Mouse (Mus musculus): ENCODE results near the gene Gm17334. TPM values are rescaled to one million over a fixed set of nuclear protein-coding genes. Genes with fewer than 3 reads are reported as not detected.

The Gm17334 gene
- total RNA-seq, 2 experiments from 2014 or later: 0.28 to 0.53 TPM

DNA sequence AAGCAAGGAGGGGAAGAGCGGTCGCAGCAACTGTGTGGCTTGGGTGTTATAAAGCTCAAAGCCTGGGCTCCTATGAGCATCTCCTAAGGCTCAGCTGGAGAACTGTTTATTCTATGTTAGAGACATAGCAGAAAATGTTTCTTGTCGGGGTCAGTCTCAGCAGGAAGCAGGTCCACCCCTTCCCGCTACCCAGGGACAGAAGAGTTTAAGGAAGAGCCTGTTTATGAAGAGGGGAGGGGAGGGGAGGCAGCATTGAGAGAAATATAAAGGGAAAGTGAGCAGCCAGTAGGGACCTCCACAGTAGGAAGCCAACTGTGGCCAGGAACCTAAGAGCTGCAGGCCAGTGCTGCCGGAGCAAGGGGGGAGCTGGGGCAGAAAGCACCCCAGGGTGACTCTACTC is 36.4 kb upstream of the Gm17334 start:
- TF ChIP-seq CTCF (IDR thresholded peaks at IDR 0.05): no peak
- Histone ChIP-seq H3K27ac (peak overlapping the region; percentile 31), H3K4me3 (no peak overlapping the region)
- no peak for DNase-seq
- intact Hi-C loops (cut with DNase I): no loop called here

DNA sequence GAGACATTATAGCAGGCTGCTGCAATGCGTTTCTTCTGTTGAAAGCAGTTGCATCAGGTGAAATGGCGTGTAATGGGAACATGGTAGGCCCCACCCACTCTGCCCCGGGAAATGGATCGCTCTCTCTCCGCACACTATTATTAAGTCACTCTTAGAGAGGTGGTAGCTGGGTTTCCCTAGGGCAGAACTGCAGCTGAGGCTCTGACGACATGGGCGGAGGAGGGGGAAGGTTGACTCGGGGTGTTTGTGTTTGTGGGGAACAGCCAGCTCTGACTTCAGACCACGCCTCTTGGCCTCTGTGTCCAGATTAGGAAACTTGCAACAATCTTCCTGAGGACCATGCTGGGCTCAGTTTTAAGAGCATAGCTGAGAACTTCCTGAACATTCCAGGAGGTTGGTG is 32.8 kb upstream of the Gm17334 start:
- peak; percentile 85 for DNase-seq
- peak overlapping the region; percentile 16; the same call in 1 of the 2 replicates for H3K4me3 ChIP-seq
- H3K27ac ChIP-seq: peak overlapping the region; percentile 75
- TF ChIP-seq CTCF (IDR thresholded peaks at IDR 0.05): no peak
- intact Hi-C loops (cut with DNase I): no loop called here

DNA sequence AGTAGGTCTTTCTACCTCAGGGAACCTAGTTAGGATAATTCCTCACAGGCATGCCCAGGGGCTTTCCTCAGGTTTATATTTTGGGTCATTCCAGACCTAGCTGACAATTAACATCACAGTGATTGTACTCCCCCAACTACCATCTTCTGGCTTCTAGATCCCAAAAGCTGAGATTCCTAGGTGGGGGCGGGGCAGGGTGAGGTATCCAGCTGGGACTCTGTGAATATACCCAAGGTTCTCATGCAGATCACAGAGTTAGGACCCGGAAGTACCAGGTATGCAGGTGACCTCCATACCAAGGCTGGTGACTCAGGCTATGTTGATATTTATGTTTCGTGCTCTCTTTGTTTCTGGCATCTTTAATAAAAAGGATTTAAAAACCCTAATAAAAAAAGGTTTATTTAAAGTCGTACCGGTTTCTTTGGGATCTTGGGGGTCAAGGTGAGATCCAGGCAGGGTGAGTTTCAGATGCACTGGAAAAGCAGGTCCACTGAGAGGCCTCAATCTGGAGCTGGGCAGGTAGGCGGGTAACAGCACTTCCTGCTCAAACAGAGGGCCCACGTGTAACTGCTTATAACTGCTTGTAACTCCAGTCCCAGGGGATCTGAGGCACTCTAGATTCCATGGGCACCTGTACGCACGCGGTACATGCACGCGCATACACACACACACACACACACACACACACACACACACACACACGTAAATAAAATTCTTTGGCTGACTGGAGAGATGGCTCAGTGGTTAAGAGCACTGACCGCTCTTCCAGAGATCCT is 31.8 kb upstream of the Gm17334 start:
- TF ChIP-seq CTCF (IDR thresholded peaks at IDR 0.05): no peak
- no peak for DNase-seq
- Histone ChIP-seq H3K27ac (no peak overlapping the region), H3K4me3 (no peak overlapping the region)
- intact Hi-C loops (cut with DNase I): no loop called here

DNA sequence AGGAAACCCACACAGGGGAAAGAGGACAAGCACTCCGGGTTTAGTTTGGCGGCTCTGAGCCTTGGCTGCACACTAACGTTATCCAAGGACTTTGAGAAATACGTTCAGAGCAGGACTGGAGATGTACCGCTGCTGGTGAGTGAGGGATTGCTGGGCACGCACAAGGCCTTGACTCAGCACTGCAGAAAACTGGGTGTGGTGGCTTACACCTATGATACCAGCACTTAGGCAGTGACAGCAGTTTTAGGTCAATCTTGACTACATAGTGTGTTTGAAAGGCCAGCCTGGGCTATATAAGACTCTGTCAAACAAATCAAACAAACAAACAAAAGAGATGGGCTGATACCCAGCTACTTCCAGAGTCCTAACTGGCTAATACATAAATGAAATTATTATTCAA is 30.5 kb upstream of the Gm17334 start:
- intact Hi-C loops (cut with DNase I): no loop called here
- TF ChIP-seq CTCF (IDR thresholded peaks at IDR 0.05): no peak
- no peak overlapping the region for H3K27ac ChIP-seq
- DNase-seq: no peak
- H3K4me3 ChIP-seq: no peak overlapping the region

DNA sequence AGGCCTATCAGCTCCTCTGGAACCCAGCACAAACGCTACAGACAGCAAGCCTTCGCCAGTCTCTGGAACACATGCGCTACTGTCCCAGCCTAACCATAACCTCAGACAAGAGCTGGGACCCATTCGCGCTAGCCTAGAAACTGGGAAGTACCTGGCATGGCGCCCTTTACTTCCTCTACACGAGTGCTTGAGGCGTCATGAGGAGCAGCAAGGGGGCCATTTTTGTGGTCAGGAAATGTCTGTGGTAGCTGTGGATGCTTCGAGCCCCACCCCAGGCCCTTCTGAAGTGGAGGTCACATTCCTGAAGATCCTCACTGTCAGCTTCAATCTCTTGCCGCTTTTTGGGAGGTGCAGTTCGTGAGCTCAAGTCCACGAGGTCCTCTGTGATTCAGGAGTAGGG is 30.1 kb upstream of the Gm17334 start:
- Histone ChIP-seq H3K4me3 (no peak overlapping the region), H3K27ac (no peak overlapping the region)
- no peak for DNase-seq
- intact Hi-C loops (cut with DNase I): no loop called here
- no peak for TF ChIP-seq CTCF (IDR thresholded peaks at IDR 0.05)

DNA sequence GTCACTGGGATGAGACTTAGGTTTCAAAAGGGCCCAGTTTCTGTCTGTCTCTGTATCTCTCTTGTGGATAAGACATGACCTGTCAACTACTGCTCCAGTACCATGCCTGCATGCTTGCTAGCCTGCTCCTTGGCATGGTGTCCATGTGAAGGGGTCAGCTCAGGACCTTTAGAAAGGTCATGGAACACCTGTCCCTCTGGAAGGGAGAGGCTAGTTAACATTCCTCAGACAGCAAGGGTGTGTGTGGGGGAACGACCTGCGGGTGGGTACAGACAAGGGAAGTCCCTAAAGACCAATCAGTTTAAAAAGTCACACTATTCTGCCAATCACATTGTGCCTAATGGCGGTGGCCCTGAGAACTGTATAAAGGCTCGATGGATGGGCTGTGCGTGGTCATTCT is 28.0 kb upstream of the Gm17334 start:
- no peak for DNase-seq
- no peak for TF ChIP-seq CTCF (IDR thresholded peaks at IDR 0.05)
- Histone ChIP-seq H3K4me3 (no peak overlapping the region), H3K27ac (no peak overlapping the region)
- intact Hi-C loops (cut with DNase I): no loop called here

DNA sequence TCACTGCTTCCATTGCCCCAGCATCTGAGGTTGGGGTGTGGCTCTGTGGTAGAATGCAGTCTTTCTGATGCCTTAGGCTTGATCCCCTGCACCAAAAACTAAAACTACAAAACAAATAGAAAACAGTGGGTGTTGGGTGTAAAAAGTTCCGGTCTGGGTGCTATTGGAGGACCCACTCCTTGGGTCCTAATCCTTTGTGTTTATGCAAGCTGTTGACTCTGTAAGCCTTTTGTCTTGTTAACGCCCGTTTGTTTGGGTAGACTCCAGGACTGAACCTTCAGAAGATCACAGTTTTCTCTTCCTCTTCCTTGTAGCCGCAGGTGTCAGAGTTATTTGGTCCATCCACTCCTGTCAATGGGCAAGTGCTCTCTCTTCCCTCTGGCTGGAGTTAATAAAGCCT is 27.0 kb upstream of the Gm17334 start:
- peak overlapping the region; percentile 46; the same call in 1 of the 2 replicates for H3K27ac ChIP-seq
- DNase-seq: no peak
- H3K4me3 ChIP-seq: no peak overlapping the region
- intact Hi-C loops (cut with DNase I): no loop called here
- no peak for TF ChIP-seq CTCF (IDR thresholded peaks at IDR 0.05)

DNA sequence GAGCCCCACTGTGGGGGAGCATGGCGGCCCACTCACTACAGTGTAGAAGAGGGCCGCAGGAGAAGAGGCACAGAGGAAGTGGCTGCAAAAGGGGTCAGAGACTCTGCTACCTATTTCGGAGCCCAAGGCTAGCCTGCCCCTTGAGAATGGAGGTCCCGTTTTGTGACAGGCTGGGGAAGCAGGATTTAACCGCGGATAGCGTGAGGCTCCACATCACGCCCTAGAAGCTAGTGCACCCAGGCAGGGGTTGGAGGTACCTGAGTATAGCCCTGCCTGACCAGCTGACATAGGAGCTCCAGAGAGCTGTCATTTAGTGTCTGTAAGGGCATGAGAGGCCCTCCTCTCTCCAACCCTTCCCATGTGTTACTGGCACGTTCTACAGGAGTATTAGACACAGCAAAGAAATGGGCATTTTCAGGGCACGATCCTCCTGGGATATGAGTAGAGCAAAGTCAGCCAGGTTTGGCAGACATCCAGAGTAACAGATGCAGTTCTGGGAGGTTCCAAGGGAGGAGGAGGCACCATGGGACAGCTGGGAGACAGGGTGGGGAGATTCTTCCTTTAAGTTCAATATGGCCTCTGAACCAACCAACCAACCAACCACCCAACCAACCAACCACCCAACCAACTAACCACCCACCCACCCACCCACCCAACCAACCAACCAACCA is 25.2 kb upstream of the Gm17334 start:
- no peak for DNase-seq
- intact Hi-C loops (cut with DNase I): no loop called here
- H3K27ac ChIP-seq: peak overlapping the region; percentile 84; the same call in 1 of the 2 replicates
- TF ChIP-seq CTCF (IDR thresholded peaks at IDR 0.05): no peak
- no peak overlapping the region for H3K4me3 ChIP-seq

DNA sequence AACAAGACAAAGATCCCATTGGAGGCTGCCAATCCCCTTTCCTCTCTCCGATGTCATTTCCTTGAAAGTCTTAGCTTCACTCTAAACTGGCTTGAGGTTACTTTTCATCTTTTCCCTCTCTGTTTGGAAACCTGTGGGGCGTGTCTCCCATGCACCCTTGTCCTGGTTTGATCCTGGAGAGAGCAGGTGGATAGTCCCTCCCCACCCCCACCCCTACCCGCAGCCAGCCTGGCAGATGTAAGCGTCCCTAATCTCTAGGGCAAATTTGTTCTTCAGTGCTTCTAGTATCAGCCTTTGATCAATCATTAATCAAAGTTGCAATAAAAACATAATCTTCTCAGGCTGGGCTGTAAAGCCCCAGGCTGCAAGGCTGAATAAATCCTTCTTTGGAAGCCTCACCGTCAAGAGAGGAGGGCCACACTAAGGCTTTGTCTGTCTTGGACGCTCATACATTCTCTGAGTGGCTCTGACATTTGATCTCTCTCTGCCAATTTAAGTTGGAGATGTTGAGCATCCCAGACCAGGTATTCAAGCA is 24.5 kb upstream of the Gm17334 start:
- no peak for TF ChIP-seq CTCF (IDR thresholded peaks at IDR 0.05)
- Histone ChIP-seq H3K4me3 (peak overlapping the region; percentile 52; the same call in 1 of the 2 replicates), H3K27ac (peak overlapping the region; percentile 84)
- intact Hi-C loops (cut with DNase I): no loop called here
- no peak for DNase-seq

DNA sequence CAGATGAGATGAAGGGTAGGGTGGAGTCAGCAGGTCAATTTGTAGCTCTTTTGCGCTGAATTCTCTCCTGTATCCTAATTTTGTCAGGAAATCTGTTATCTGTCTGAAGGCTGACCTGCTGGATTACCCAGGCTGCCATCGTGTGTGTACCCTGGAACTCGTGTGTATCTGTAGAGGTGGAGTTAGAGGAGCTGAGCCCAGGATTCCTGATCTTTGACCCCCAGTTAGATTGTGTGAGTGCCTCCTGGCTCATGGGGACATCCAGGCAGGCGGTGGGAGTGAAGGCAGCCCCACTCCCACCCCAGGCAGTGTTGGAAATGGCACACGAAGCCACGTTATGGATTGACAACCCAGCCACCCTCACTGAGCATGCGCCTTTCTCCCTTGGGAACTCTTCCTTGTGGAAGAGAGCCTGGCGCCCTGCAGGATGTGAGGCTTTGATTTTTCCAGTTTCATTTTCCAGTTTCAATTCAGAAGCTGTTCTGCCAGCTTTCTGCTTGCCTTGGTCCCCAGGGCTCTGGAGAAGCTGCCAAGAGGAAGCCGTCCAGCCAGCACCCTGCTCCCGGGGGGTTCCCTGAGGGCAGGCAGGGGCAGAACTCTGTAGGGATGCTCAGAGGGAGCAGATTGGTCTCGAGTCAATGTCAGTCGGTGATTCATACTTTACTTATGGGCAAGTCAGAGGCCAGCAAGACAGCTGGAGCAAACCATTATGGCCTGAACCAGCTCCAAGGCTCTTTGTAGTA is 23.6 kb upstream of the Gm17334 start:
- peak; percentile 73 for DNase-seq
- TF ChIP-seq CTCF (IDR thresholded peaks at IDR 0.05): no peak
- intact Hi-C loops (cut with DNase I): no loop called here
- Histone ChIP-seq H3K4me3 (peak overlapping the region; percentile 52), H3K27ac (peak overlapping the region; percentile 84)

DNA sequence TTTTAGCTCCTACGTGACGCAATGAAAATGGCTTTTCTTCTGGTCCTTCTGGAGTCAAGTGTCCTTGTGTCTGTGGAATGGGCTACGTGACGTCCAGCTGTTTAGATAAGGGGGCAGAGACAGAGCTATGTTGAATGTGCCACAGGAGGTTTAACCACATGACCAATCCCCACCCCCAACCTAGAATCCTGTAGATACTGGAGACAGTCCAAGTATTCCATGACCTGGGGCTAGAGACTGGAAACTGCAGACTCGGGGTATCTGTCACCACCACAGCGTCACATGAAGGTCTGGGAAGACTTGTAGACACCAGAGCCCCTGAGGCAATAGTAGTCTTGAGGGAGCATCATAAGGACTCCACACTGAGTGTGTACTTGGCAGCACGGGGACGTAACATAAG is 22.8 kb upstream of the Gm17334 start:
- Histone ChIP-seq H3K4me3 (no peak overlapping the region), H3K27ac (peak overlapping the region; percentile 84)
- intact Hi-C loops (cut with DNase I): no loop called here

DNA sequence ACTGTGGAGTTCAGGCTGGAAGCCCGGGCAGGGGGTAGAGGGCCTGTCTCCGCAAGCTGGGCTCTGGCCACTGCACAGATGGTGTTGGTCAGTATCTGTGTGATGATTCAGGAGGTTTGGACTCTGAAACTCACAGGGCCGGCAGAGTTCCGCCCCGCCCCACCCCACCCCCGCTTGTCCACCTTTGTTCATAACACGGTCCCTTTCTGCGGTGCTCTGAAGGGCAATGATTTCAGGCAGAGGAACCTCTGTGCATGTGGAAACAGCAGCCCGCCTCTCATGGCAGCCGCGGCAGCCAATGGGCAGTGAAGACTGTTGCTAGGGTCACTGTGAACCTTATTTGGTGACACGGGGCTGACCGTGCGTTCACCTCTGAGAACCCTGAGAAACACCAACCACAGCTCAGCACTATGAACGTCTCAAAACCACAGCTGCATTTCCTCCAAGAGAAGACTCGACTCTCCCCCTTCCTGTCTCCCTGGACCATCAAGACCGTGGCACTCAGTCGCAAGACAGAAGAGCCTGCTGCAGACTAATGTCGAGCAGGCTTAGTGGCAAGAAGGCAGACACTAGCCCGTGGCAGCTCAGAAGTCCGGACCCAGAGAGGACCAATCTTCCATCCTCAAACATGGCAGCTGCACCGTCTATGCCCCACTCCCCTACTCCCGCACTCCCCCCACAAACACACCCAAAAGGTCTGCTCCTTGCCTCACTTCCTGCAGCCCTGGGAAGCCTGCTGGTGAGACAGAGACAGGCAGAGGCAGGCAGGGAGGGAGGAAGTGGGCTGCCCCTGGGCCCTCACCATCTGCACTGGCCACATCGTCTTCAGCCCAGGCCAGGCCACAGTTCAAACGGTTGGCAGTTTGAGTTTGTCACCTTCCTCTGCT is 21.9 kb upstream of the Gm17334 start:
- intact Hi-C loops (cut with DNase I): no loop called here
- peak overlapping the region; percentile 45 for H3K4me3 ChIP-seq
- H3K27ac ChIP-seq: peak overlapping the region; percentile 77
- no peak for TF ChIP-seq CTCF (IDR thresholded peaks at IDR 0.05)
- DNase-seq: peak; percentile 59

More for the DNA sequence above, 22.8 kb upstream of the Gm17334 start:
- no peak for DNase-seq
- TF ChIP-seq CTCF (IDR thresholded peaks at IDR 0.05): no peak
